Mouse (Mus musculus): Measurements from ENCODE around the gene Ipo7. TPM values are rescaled to one million over a fixed set of nuclear protein-coding genes. Genes with fewer than 3 reads are reported as not detected.

The Ipo7 gene
- polyA plus RNA-seq, 1 experiment from 2014 or later, result 48.6 TPM

DNA sequence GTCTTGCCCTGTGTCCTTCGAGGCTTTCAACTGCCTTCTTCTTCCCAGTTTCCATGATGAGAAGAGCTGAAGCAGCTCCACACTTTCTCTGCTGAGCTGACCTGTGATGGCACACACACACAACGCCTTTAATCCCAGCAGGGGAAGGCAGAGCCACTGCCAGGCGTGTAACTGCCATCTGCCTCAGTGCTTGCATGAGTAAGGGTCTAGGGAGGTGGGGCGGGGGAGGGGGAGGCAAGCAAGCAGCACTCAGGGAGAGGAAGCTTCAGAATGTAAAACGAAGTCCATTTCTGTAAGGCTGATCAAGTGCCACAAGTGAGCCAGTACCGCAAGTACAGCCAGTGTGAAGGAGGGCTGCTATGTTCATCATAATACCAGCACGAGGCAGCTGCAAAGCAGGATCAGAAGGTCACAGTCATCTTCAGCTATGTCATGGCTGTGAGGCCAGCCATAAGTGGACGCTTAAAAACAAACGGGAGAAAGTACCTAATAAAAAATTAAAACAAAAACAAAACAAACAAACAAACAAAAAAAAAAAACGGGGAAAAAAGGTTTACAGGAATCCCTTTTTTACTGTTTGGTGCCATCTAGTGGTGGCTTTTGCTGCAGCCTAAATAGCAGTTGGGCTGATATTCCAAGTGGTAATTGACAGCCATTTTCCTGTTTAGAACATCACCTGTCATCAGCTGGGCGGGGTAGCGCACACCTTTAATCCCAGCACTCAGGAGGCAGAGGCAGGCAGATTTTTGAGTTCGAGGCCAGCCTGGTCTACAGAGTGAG lies 65.5 kb downstream of the Ipo7 start:
- peaks cover 40% of the 10 kb centered on the region for H3K36me3 ChIP-seq (ENCODE audit: control insufficient read depth, insufficient read depth, low read length)
- H3K4me1 ChIP-seq (ENCODE audit: control insufficient read depth, insufficient read depth, low read length), result 0 out of 2 replicates have a peak, but pooled peaks cover 2% of the 10 kb centered on the region
- H3K9me3 ChIP-seq (replicated peaks; ENCODE audit: control insufficient read depth, low read length, poor library complexity, severe bottlenecking), result no peaks in the 10 kb centered on the region
- ATAC-seq, result peak; percentile 71
- H3K27ac ChIP-seq (ENCODE audit: low read length), result peak overlapping the region; percentile 38; the same call in 1 of the 2 replicates
- H3K4me3 ChIP-seq (ENCODE audit: low read depth, low read length), result no peak overlapping the region
- H3K4me2 ChIP-seq (ENCODE audit: low read length), result no peak overlapping the region
- no peaks in the 10 kb centered on the region for H3K27me3 ChIP-seq (ENCODE audit: control insufficient read depth, insufficient read depth, low read depth, low read length)
- 61% methylated on average over 13 of the region's 13 CpGs for WGBS
- 0 out of 2 replicates have a peak overlapping the region, but pooled peaks have one; percentile 10 for H3K9ac ChIP-seq (ENCODE audit: low read depth, low read length)

DNA sequence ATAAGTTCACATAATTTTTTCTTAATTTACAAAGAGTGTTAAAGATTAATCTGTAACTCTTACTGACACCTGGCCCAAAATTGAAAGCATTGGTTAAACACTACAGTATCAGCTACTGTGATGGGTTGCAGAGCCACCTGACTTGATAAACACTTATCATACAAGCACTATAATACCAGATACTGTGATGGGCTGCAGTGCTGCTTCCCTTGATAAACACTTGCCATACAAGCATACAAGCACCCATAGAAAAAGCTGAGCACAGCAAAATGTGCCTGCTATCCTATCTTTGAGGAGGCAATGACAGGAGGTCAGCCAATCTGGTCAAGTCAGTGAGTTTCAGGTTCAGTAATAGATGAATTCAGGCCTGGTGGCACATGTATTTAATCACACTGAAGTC lies 67.1 kb downstream of the Ipo7 start:
- 0 out of 2 replicates have a peak, but pooled peaks cover 2% of the 10 kb centered on the region for H3K4me1 ChIP-seq (ENCODE audit: control insufficient read depth, insufficient read depth, low read length)
- no peak overlapping the region for H3K4me2 ChIP-seq (ENCODE audit: low read length)
- H3K4me3 ChIP-seq (ENCODE audit: low read depth, low read length), result no peak overlapping the region
- no peak overlapping the region for H3K9ac ChIP-seq (ENCODE audit: low read depth, low read length)
- no peak for ATAC-seq
- no peaks in the 10 kb centered on the region for H3K9me3 ChIP-seq (replicated peaks; ENCODE audit: control insufficient read depth, low read length, poor library complexity, severe bottlenecking)
- H3K27me3 ChIP-seq (ENCODE audit: control insufficient read depth, insufficient read depth, low read depth, low read length), result no peaks in the 10 kb centered on the region
- H3K27ac ChIP-seq (ENCODE audit: low read length), result no peak overlapping the region
- peaks cover 36% of the 10 kb centered on the region for H3K36me3 ChIP-seq (ENCODE audit: control insufficient read depth, insufficient read depth, low read length)

DNA sequence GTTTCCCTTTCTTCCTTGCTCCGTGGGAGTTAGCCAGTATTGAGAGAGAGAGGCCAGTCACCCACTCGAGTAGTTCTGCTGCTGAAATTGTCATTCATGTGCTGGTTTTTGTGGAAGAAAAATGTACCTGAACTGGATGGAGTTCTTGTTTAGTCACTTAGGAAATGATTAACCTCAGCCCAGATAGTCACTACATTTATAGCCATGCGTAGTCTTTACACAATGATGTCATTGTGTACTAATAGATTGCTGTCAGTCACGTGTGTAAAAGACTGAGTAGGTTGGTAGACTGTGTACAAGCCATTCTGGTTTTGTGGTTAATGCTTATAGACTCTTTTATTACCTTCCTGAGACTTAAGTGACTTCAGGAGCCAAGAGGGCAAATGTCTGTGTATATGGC lies 69.8 kb downstream of the Ipo7 start:
- ATAC-seq, result no peak
- no peak overlapping the region for H3K27ac ChIP-seq (ENCODE audit: low read length)
- WGBS, result 94% methylated on average over 4 of the region's 4 CpGs
- H3K27me3 ChIP-seq (ENCODE audit: control insufficient read depth, insufficient read depth, low read depth, low read length), result no peaks in the 10 kb centered on the region
- H3K4me1 ChIP-seq (ENCODE audit: control insufficient read depth, insufficient read depth, low read length), result 0 out of 2 replicates have a peak, but pooled peaks cover 2% of the 10 kb centered on the region
- H3K9ac ChIP-seq (ENCODE audit: low read depth, low read length), result no peak overlapping the region
- H3K9me3 ChIP-seq (replicated peaks; ENCODE audit: control insufficient read depth, low read length, poor library complexity, severe bottlenecking), result no peaks in the 10 kb centered on the region
- H3K4me2 ChIP-seq (ENCODE audit: low read length), result no peak overlapping the region
- H3K36me3 ChIP-seq (ENCODE audit: control insufficient read depth, insufficient read depth, low read length), result peaks cover 20% of the 10 kb centered on the region
- H3K4me3 ChIP-seq (ENCODE audit: low read depth, low read length), result no peak overlapping the region

DNA sequence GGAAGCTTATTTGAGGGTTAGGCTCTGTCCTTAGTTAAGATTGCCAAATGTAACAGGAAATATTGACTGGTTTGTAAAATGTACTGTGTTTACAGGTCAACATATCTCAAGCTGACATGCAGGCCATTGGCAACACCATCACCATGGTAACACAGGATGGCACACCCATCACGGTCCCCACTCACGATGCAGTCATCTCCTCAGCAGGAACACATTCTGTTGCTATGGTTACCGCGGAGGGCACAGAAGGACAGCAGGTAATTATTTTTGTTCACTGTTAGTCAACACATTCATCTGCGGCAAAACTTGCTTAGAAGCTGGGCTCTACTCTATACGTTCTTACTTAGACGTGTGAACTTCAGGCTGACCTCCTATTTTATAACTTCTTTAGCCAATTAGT lies 73.6 kb downstream of the Ipo7 start:
- Histone ChIP-seq H3K27me3 (ENCODE audit: control insufficient read depth, insufficient read depth, low read depth, low read length) (no peaks in the 10 kb centered on the region), H3K4me2 (ENCODE audit: low read length) (no peak overlapping the region), H3K4me1 (ENCODE audit: control insufficient read depth, insufficient read depth, low read length) (no peaks in the 10 kb centered on the region), H3K9me3 (replicated peaks; ENCODE audit: control insufficient read depth, low read length, poor library complexity, severe bottlenecking) (no peaks in the 10 kb centered on the region), H3K9ac (ENCODE audit: low read depth, low read length) (no peak overlapping the region), H3K27ac (ENCODE audit: low read length) (no peak overlapping the region), H3K36me3 (ENCODE audit: control insufficient read depth, insufficient read depth, low read length) (peaks cover 20% of the 10 kb centered on the region), H3K4me3 (ENCODE audit: low read depth, low read length) (no peak overlapping the region)
- WGBS, result 57% methylated on average over 7 of the region's 7 CpGs
- peak; percentile 64 for ATAC-seq

DNA sequence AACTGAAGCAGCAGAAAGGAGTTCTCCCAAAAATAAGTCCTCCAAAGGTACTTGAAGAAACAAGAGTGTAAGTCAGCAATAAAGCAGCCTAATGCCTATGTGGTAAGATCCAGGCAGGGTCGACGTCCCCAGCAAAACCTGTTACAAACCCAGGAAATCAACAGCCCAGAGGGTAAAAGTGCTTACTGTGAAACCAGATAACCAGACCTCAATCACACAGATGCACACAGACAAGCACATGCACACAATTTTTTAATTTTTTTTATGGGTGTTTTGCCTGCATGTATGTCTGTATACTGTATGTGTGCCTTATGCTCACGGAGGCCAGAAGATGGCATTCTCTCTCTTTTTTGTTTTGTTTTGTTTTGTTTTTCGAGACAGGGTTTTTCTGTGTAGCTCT lies 78.3 kb downstream of the Ipo7 start:
- Histone ChIP-seq H3K4me3 (ENCODE audit: low read depth, low read length) (no peak overlapping the region), H3K9ac (ENCODE audit: low read depth, low read length) (no peak overlapping the region), H3K9me3 (replicated peaks; ENCODE audit: control insufficient read depth, low read length, poor library complexity, severe bottlenecking) (no peaks in the 10 kb centered on the region), H3K4me2 (ENCODE audit: low read length) (no peak overlapping the region), H3K27ac (ENCODE audit: low read length) (no peak overlapping the region), H3K4me1 (ENCODE audit: control insufficient read depth, insufficient read depth, low read length) (no peaks in the 10 kb centered on the region), H3K27me3 (ENCODE audit: control insufficient read depth, insufficient read depth, low read depth, low read length) (no peaks in the 10 kb centered on the region), H3K36me3 (ENCODE audit: control insufficient read depth, insufficient read depth, low read length) (peaks cover 9% of the 10 kb centered on the region; the same call in 1 of the 2 replicates)
- 85% methylated on average over 4 of the region's 4 CpGs for WGBS
- ATAC-seq, result no peak

DNA sequence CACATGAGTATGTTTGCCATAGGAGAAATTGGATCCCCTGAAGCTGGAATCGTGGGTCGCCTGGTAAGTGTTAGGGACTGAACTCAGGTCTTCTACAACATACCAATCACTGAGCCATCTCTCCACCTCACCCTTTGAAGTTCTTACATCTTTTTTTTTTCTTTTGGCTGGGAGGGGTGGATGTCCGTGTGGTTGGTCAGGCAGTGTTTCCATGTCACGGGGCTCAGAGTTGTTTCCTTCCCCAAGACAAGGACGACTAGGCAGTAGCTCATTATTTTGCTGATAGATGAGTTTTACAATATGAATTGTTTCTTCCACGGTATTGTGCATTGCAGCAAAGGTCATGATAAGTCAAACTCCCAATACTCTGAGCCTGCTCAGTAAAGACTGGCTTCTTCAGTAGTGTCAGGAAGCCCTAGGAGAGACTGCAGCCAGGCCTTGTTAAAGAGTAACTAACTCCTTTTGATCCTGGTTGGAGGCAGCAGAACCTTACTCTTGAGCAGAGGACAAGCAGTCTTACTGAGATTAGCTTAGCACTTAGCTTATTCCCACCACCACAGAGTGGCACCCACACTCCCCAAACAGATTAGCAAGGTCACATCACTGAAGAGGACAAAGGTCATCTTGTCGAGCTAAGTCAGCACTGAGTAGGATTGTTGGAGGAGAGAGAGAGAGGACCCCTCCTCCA lies 79.2 kb downstream of the Ipo7 start:
- Histone ChIP-seq H3K27ac (ENCODE audit: low read length) (no peak overlapping the region), H3K4me1 (ENCODE audit: control insufficient read depth, insufficient read depth, low read length) (no peaks in the 10 kb centered on the region), H3K4me3 (ENCODE audit: low read depth, low read length) (no peak overlapping the region), H3K9ac (ENCODE audit: low read depth, low read length) (no peak overlapping the region), H3K4me2 (ENCODE audit: low read length) (no peak overlapping the region), H3K36me3 (ENCODE audit: control insufficient read depth, insufficient read depth, low read length) (peaks cover 6% of the 10 kb centered on the region; the same call in 1 of the 2 replicates), H3K27me3 (ENCODE audit: control insufficient read depth, insufficient read depth, low read depth, low read length) (no peaks in the 10 kb centered on the region), H3K9me3 (replicated peaks; ENCODE audit: control insufficient read depth, low read length, poor library complexity, severe bottlenecking) (no peaks in the 10 kb centered on the region)
- no peak for ATAC-seq
- WGBS, result 70% methylated on average over 7 of the region's 7 CpGs

DNA sequence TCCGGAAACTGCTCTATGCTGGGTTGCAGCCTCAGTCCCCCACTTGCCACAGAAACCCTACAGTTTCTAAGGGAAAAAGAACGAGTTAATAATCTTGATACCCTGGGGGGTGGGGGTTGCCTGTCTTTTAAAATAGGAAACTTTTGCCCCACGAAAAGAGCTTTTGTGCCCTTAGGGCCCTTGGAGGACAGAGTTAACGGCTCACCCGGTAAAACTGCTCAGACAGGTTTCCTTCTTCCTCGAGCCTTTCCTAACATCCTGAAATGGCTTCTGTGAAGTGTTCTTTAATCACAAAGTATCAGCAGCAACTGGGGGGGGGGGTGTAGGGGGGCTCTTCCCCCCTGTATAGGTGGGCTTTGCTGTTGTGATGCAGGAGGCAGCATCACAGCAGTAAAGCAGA lies 82.8 kb downstream of the Ipo7 start:
- H3K4me2 ChIP-seq (ENCODE audit: low read length), result no peak overlapping the region
- H3K9ac ChIP-seq (ENCODE audit: low read depth, low read length), result no peak overlapping the region
- no peak overlapping the region for H3K4me3 ChIP-seq (ENCODE audit: low read depth, low read length)
- H3K36me3 ChIP-seq (ENCODE audit: control insufficient read depth, insufficient read depth, low read length), result peaks cover 3% of the 10 kb centered on the region; the same call in 1 of the 2 replicates
- H3K4me1 ChIP-seq (ENCODE audit: control insufficient read depth, insufficient read depth, low read length), result no peaks in the 10 kb centered on the region
- H3K27ac ChIP-seq (ENCODE audit: low read length), result no peak overlapping the region
- no peaks in the 10 kb centered on the region for H3K27me3 ChIP-seq (ENCODE audit: control insufficient read depth, insufficient read depth, low read depth, low read length)
- H3K9me3 ChIP-seq (replicated peaks; ENCODE audit: control insufficient read depth, low read length, poor library complexity, severe bottlenecking), result no peaks in the 10 kb centered on the region
- ATAC-seq, result no peak
- WGBS, result 64% methylated on average over 6 of the region's 6 CpGs

DNA sequence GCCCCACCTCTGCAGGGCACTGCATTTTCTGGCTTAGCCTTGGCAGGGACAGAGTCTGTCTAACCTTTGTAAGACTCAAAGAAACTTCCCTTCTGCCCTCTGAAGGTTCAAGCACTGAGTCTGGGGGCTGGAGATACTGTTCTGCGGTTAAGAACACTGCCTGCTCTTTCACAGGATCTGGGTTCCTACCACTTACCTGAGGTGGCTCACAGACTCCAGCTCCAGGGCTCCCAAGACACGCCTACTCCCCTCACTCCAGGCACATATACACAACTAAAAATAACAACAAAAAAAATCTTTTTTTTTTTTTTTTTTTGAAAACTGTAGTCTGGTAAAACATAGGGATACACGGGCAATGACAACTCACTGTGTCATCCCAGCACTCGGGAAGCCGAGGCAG lies 83.2 kb downstream of the Ipo7 start:
- Histone ChIP-seq H3K4me3 (ENCODE audit: low read depth, low read length) (no peak overlapping the region), H3K9me3 (replicated peaks; ENCODE audit: control insufficient read depth, low read length, poor library complexity, severe bottlenecking) (no peaks in the 10 kb centered on the region), H3K4me1 (ENCODE audit: control insufficient read depth, insufficient read depth, low read length) (no peaks in the 10 kb centered on the region), H3K9ac (ENCODE audit: low read depth, low read length) (no peak overlapping the region), H3K27ac (ENCODE audit: low read length) (no peak overlapping the region), H3K36me3 (ENCODE audit: control insufficient read depth, insufficient read depth, low read length) (peaks cover 3% of the 10 kb centered on the region; the same call in 1 of the 2 replicates), H3K27me3 (ENCODE audit: control insufficient read depth, insufficient read depth, low read depth, low read length) (no peaks in the 10 kb centered on the region), H3K4me2 (ENCODE audit: low read length) (no peak overlapping the region)
- 82% methylated on average over 5 of the region's 5 CpGs for WGBS
- ATAC-seq, result no peak

DNA sequence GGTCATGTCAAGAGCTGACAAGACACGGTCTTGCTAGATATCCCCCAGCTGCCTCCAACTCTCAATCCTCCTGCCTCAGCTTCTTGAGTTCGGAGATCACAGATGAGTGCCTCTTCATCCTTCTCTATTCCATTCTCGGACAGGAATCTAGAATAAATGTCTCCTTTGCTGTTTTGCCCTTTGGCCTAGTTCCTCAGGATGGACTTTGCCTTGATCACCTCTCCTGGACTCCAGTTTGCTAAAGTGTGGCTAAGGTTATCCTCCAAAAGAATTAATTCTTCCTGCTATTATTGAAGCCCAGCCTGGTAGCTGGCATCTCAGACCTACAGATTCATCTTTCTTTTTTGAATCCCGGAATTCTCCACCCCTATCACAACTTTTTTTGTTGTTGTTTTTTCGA lies 87.0 kb downstream of the Ipo7 start:
- H3K4me3 ChIP-seq (ENCODE audit: low read depth, low read length), result no peak overlapping the region
- H3K36me3 ChIP-seq (ENCODE audit: control insufficient read depth, insufficient read depth, low read length), result no peaks in the 10 kb centered on the region
- H3K27ac ChIP-seq (ENCODE audit: low read length), result no peak overlapping the region
- no peak overlapping the region for H3K9ac ChIP-seq (ENCODE audit: low read depth, low read length)
- no peaks in the 10 kb centered on the region for H3K27me3 ChIP-seq (ENCODE audit: control insufficient read depth, insufficient read depth, low read depth, low read length)
- no peaks in the 10 kb centered on the region for H3K9me3 ChIP-seq (replicated peaks; ENCODE audit: control insufficient read depth, low read length, poor library complexity, severe bottlenecking)
- ATAC-seq, result no peak
- H3K4me1 ChIP-seq (ENCODE audit: control insufficient read depth, insufficient read depth, low read length), result no peaks in the 10 kb centered on the region
- 83% methylated on average over 5 of the region's 5 CpGs for WGBS
- no peak overlapping the region for H3K4me2 ChIP-seq (ENCODE audit: low read length)
